Mouse (Mus musculus) embryonic facial prominence, embryonic 15.5 days (tissue): ENCODE data around the gene Rsph14. TPM values are rescaled to one million over a fixed set of nuclear protein-coding genes. Genes with fewer than 3 reads are reported as not detected.

Experiments
- ATAC-seq: fragments of 200-750 bp; cut with Nextera tagmentation; 2 replicates; pipeline ENCODE4 v1.8.0; 2017; ENCODE audit warnings: low read depth, moderate TSS enrichment; ENCODE audit not compliant: insufficient number of reproducible peaks, low FRiP score, low TSS enrichment
- H3K27ac ChIP-seq: fragments of 300-500 bp; sonication (generic); replicated peaks from 2 replicates; pipeline ENCODE4 v1.5.1; 2015; ENCODE audit warnings: mild to moderate bottlenecking, inconsistent platforms
- H3K27me3 ChIP-seq: fragments of 300-500 bp; sonication (generic); 2 replicates; pipeline ENCODE4 v1.6.1; 2015; ENCODE audit warnings: inconsistent platforms
- H3K36me3 ChIP-seq: fragments of 300-500 bp; sonication (generic); 2 replicates; pipeline ENCODE4 v1.6.1; 2015; ENCODE audit warnings: mild to moderate bottlenecking, inconsistent platforms
- H3K4me1 ChIP-seq: fragments of 300-500 bp; sonication (generic); 2 replicates; pipeline ENCODE4 v1.6.1; 2015; ENCODE audit warnings: inconsistent platforms
- H3K4me2 ChIP-seq: fragments of 300-500 bp; sonication (generic); replicated peaks from 2 replicates; pipeline ENCODE4 v1.6.1; 2015; ENCODE audit warnings: mild to moderate bottlenecking, inconsistent platforms
- H3K4me3 ChIP-seq: fragments of 300-500 bp; sonication (generic); replicated peaks from 2 replicates; pipeline ENCODE4 v1.5.1; 2015; ENCODE audit warnings: mild to moderate bottlenecking, inconsistent platforms
- H3K9ac ChIP-seq: fragments of 300-500 bp; sonication (generic); 2 replicates; pipeline ENCODE4 v1.6.1; 2015; ENCODE audit warnings: inconsistent platforms
- H3K9me3 ChIP-seq: fragments of 300-500 bp; sonication (generic); replicated peaks from 2 replicates; pipeline ENCODE4 v1.6.1; 2016; ENCODE audit warnings: inconsistent platforms
- WGBS: fragments of 180-500 bp; shearing (Covaris S2); methylation state at CpG from one replicate; pipeline ENCODE4 v1.1.7; 2015; 5-methylcytosine and 5-hydroxymethylcytosine counted together
- polyA plus RNA-seq: library from polyadenylated mRNA; unstranded; fragments of >200 nt; fragmentation: Nextera tagmentation; extraction: Ambion mirVana; gene quantifications from 2 replicates; pipeline ENCODE4 v1.2.1, GENCODE M21; 2015

Gene Rsph14
- polyA plus RNA-seq, 1 experiment from 2014 or later, result 6.9 TPM

DNA sequence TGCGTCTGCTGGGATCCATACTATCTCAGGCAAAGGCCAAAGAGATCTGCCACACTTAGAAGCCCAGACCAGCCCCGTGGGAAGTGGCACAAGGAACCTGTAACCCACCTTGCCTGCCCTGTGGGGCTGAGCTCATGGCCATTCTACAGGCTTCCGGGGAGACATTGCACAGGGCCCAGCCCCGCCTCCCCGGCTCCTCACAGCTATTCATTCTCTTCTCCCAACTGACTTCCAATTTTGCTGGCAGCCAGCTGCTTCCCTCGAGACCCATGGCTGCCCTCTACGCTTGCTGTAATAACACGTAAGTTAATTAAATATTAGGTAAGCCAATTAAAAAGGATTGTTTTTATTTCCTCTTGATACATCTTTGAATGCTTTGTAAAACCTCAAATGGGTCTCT is 5.9 kb downstream of the Rsph14 start:
- H3K9ac ChIP-seq, result no peak overlapping the region
- WGBS, result 63% methylated on average over 8 of the region's 8 CpGs

GRCm38 (mm10) chr10:75021138-75021537 is 11.2 kb downstream of the Rsph14 start:
- Histone ChIP-seq H3K4me3 (no peak overlapping the region), H3K36me3 (no peaks in the 10 kb centered on the region), H3K27ac (no peak overlapping the region), H3K4me1 (no peaks in the 10 kb centered on the region), H3K9ac (no peak overlapping the region), H3K27me3 (0 out of 2 replicates have a peak, but pooled peaks cover 4% of the 10 kb centered on the region), H3K4me2 (no peak overlapping the region), H3K9me3 (no peaks in the 10 kb centered on the region)
- ATAC-seq, result no peak
- WGBS, result 13% methylated on average over 6 of the region's 6 CpGs

More for the DNA sequence above, 5.9 kb downstream of the Rsph14 start:
- Histone ChIP-seq H3K4me2 (no peak overlapping the region), H3K27ac (no peak overlapping the region), H3K36me3 (no peaks in the 10 kb centered on the region), H3K9me3 (no peaks in the 10 kb centered on the region), H3K27me3 (0 out of 2 replicates have a peak, but pooled peaks cover 3% of the 10 kb centered on the region), H3K4me3 (no peak overlapping the region), H3K4me1 (no peaks in the 10 kb centered on the region)
- 0 out of 2 replicates have a peak, but pooled peaks have one; percentile 21 for ATAC-seq

- no peak for ATAC-seq
- Histone ChIP-seq H3K36me3 (no peaks in the 10 kb centered on the region), H3K9ac (no peak overlapping the region), H3K27ac (no peak overlapping the region), H3K4me1 (no peaks in the 10 kb centered on the region), H3K9me3 (no peaks in the 10 kb centered on the region), H3K27me3 (0 out of 2 replicates have a peak, but pooled peaks cover 4% of the 10 kb centered on the region), H3K4me2 (no peak overlapping the region), H3K4me3 (no peak overlapping the region)
- WGBS, result 58% methylated on average over 2 of the region's 2 CpGs
Observed at GRCm38 (mm10) chr10:75020271-75020670, 12.1 kb downstream of the Rsph14 start.

DNA sequence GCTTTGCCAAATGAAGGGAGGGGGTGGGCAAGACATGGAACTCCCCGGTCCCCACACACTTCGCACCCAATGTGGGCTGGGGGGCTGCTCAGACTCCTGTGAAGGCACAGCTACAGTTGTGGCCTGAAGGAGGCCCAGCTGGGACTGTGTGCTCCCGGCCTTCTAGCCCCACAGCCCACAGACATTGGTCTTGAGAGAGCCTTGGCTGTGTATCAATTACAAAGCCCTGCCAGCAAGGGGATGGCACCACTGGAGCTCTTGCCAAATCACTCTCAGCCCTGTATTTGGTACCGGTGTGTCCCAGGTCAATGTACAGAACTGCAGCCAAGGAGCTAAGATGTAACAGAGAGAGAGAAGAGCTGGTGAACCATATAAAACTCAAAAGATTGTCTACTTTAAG is 15.9 kb downstream of the Rsph14 start:
- ATAC-seq, result no peak
- H3K9ac ChIP-seq, result no peak overlapping the region

DNA sequence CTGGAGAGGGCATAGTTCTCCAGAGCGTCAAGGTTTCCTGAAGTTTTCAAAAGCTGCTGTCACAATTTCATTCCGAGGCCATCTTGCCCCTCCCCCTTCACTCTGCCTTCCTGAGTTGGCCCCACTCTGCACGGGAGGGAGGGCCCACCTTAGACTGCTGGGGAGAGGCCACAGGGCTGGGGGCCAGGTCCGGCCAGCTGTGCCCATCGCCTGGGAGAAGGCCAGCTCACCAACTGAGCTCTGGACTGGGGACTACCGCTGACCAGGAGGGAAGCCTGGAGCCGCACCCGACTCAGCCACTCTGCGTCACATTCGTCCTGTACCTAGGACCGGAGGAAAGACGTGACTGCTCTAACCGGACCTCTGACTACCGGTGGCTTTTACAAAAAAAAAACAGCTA is 16.9 kb downstream of the Rsph14 start:
- WGBS, result 68% methylated on average over 14 of the region's 14 CpGs
- Histone ChIP-seq H3K9me3 (no peaks in the 10 kb centered on the region), H3K4me1 (peaks cover 5% of the 10 kb centered on the region; the same call in 1 of the 2 replicates), H3K27ac (no peak overlapping the region), H3K27me3 (no peaks in the 10 kb centered on the region), H3K4me3 (no peak overlapping the region), H3K9ac (no peak overlapping the region), H3K36me3 (no peaks in the 10 kb centered on the region), H3K4me2 (no peak overlapping the region)
- no peak for ATAC-seq

More for the DNA sequence above, 15.9 kb downstream of the Rsph14 start:
- WGBS, result 69% methylated on average over 4 of the region's 4 CpGs
- H3K27ac ChIP-seq, result no peak overlapping the region
- no peak overlapping the region for H3K4me3 ChIP-seq
- no peaks in the 10 kb centered on the region for H3K36me3 ChIP-seq
- H3K27me3 ChIP-seq, result 0 out of 2 replicates have a peak, but pooled peaks cover 1% of the 10 kb centered on the region
- no peaks in the 10 kb centered on the region for H3K9me3 ChIP-seq
- H3K4me2 ChIP-seq, result no peak overlapping the region
- H3K4me1 ChIP-seq, result no peaks in the 10 kb centered on the region

DNA sequence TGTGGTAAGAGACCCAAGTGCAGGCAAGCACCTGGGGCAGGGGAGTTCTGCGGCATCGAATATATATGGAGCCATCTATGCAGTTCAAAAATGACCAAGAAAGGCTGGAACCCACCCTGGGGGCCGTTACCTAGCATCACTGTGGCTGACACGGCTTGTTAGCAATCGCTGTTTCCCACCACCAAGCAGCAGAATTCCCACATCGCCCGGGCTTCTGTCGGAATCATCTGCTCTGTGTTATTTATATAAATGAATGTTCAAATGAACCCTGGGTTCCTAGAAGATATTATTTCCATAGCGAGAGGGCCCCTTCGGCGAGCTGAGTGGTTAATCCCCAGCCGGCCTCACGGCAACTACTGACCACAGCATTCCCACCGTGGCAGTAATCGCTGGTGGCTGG is 21.7 kb downstream of the Rsph14 start:
- Histone ChIP-seq H3K27me3 (no peaks in the 10 kb centered on the region), H3K4me1 (peaks cover 12% of the 10 kb centered on the region), H3K36me3 (no peaks in the 10 kb centered on the region), H3K4me2 (no peak overlapping the region), H3K9ac (no peak overlapping the region), H3K27ac (no peak overlapping the region), H3K4me3 (no peak overlapping the region), H3K9me3 (no peaks in the 10 kb centered on the region)
- 73% methylated on average over 15 of the region's 15 CpGs for WGBS
- no peak for ATAC-seq

- ATAC-seq, result no peak
- no peak overlapping the region for H3K9ac ChIP-seq
- H3K4me2 ChIP-seq, result no peak overlapping the region
- H3K9me3 ChIP-seq, result no peaks in the 10 kb centered on the region
- H3K36me3 ChIP-seq, result no peaks in the 10 kb centered on the region
- 67% methylated on average over 8 of the region's 8 CpGs for WGBS
- no peaks in the 10 kb centered on the region for H3K27me3 ChIP-seq
- H3K4me1 ChIP-seq, result peaks cover 12% of the 10 kb centered on the region
- H3K4me3 ChIP-seq, result no peak overlapping the region
- no peak overlapping the region for H3K27ac ChIP-seq
Observed at GRCm38 (mm10) chr10:75006889-75007662, 25.3 kb downstream of the Rsph14 start.

DNA sequence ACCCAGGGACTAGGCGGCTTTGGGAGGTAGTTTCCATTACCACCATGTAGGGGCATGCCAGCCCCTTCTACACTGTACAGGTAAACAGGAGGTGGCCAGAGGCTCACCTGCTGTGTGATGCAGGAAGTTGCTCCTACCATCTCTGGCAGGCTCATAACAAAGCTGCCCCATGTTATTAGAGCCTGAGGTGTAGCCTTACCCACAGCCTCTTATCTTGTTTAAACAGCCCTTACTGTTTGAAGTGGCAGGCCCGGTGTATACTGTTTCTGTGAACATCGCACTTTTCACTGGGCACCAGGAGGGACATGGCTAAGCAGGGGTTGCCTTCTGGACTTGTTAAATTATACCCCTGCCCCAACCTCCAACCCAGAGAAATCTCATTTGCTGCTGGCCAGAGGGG is 28.3 kb downstream of the Rsph14 start:
- no peaks in the 10 kb centered on the region for H3K36me3 ChIP-seq
- no peak for ATAC-seq
- no peak overlapping the region for H3K9ac ChIP-seq
- H3K4me2 ChIP-seq, result no peak overlapping the region
- no peaks in the 10 kb centered on the region for H3K27me3 ChIP-seq
- no peak overlapping the region for H3K4me3 ChIP-seq
- H3K27ac ChIP-seq, result no peak overlapping the region
- H3K4me1 ChIP-seq, result peaks cover 5% of the 10 kb centered on the region; the same call in 1 of the 2 replicates
- H3K9me3 ChIP-seq, result no peaks in the 10 kb centered on the region
- WGBS, result 83% methylated on average over 3 of the region's 3 CpGs

- Histone ChIP-seq H3K27me3 (no peaks in the 10 kb centered on the region), H3K4me2 (no peak overlapping the region), H3K4me3 (no peak overlapping the region), H3K9ac (no peak overlapping the region), H3K9me3 (no peaks in the 10 kb centered on the region), H3K4me1 (peaks cover 5% of the 10 kb centered on the region; the same call in 1 of the 2 replicates), H3K27ac (no peak overlapping the region), H3K36me3 (no peaks in the 10 kb centered on the region)
- WGBS, result 88% methylated on average over 8 of the region's 8 CpGs
- ATAC-seq, result no peak
Observed at GRCm38 (mm10) chr10:75001391-75001790, 31.0 kb downstream of the Rsph14 start.

DNA sequence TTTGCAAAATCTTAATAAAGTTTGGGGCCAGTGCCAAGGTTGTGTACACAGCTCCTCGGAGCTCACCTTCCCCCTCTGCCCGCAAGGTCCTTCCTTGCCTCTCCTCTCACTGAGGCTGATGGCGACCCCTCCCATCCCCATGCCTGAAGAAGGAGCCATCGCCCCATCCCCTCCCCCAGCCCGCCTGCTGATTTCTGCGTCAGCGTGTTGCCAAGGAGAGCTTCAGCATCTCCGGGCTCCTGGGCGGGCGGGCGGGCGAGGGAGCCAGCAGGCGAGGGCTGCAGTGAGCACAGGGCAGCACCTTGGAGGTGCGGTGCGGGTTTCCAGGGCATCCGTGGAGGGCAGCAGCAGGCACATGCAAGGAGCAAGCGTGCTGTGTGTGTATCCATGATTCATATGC is 37.0 kb downstream of the Rsph14 start:
- H3K27me3 ChIP-seq, result no peaks in the 10 kb centered on the region
- no peak overlapping the region for H3K9ac ChIP-seq
- H3K4me2 ChIP-seq, result peak overlapping the region; percentile 49
- ATAC-seq, result no peak
- H3K27ac ChIP-seq, result no peak overlapping the region
- H3K4me3 ChIP-seq, result peak overlapping the region; percentile 25
- WGBS, result 5% methylated on average over 17 of the region's 17 CpGs
- peaks cover 11% of the 10 kb centered on the region; the same call in 1 of the 2 replicates for H3K4me1 ChIP-seq
- H3K9me3 ChIP-seq, result no peaks in the 10 kb centered on the region
- H3K36me3 ChIP-seq, result no peaks in the 10 kb centered on the region

DNA sequence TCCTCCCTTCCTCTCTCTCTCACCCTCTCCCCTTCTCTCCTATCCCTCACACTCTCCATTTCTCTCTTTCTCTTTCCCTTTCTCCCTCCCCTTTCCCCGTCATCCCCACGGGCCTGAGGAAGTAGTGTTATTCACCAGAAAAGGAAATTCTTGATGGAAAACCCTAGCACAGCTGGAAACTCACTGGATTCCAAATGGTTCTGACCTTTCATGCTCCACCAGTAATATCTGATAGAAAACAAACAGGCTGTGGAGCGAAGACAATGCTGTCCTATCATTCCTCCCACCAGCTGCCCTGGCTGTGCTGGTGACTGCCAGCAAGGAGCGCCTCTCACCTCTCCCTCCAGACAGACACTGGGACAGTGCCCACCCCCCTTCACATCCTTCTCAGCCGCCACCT is 37.5 kb downstream of the Rsph14 start:
- peaks cover 11% of the 10 kb centered on the region; the same call in 1 of the 2 replicates for H3K4me1 ChIP-seq
- WGBS, result 21% methylated on average over 5 of the region's 5 CpGs
- no peak for ATAC-seq
- H3K27me3 ChIP-seq, result no peaks in the 10 kb centered on the region
- H3K4me3 ChIP-seq, result no peak overlapping the region
- no peak overlapping the region for H3K27ac ChIP-seq
- no peaks in the 10 kb centered on the region for H3K36me3 ChIP-seq
- H3K4me2 ChIP-seq, result peak overlapping the region; percentile 49
- H3K9me3 ChIP-seq, result no peaks in the 10 kb centered on the region
- H3K9ac ChIP-seq, result no peak overlapping the region
